Comparison of ENCODE assay signal across 27 mouse cellular contexts in the genomic region with DNA sequence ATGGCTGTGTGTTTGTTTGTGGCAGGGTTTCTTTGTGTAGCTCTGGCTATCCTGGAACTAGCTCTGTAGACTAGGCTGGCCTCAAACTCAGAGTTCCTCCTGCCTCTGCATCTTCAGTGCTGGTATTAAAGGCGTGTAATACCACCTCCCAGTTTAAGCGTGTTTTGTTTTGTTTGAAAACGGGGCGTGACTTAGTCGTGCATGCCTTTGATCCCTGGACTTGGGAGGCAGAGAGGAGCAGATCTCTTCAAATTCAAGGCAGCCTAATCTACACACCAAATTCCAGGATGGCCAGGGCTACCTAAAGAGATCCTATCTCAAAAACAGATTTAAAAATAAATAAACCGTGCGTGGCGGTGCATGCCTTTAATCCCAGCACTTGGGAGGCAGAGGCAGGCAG.
"Had no signal": no experiment of that assay in that cellular context is flagged by ENCODE, and none has a peak within 500 bp of the region (broad histone marks: within the 10 kb centered on the region; RNA-seq: fewer than 3 reads in every experiment).

No protein-coding gene starts in this region.

- H3K27ac ChIP-seq: embryonic facial prominence, embryonic 10.5 days; embryonic facial prominence, embryonic 12.5 days; embryonic facial prominence, embryonic 13.5 days; embryonic facial prominence, embryonic 15.5 days; forebrain, embryonic 10.5 days; forebrain, embryonic 12.5 days; forebrain, embryonic 13.5 days; forebrain, embryonic 15.5 days; gastrocnemius, adult 2 months; heart, adult 2 months had no signal

- H3K27me3 ChIP-seq: embryonic facial prominence, embryonic 12.5 days; embryonic facial prominence, embryonic 13.5 days; embryonic facial prominence, embryonic 15.5 days; forebrain, embryonic 12.5 days; forebrain, embryonic 13.5 days; forebrain, embryonic 15.5 days had no signal

- H3K4me3 ChIP-seq: embryonic facial prominence, embryonic 10.5 days; embryonic facial prominence, embryonic 12.5 days; embryonic facial prominence, embryonic 13.5 days; embryonic facial prominence, embryonic 15.5 days; erythroblast, embryonic 14.5 days; forebrain, embryonic 10.5 days; forebrain, embryonic 12.5 days; forebrain, embryonic 13.5 days; forebrain, embryonic 15.5 days; gastrocnemius, adult 2 months; heart, adult 2 months had no signal

- H3K9ac ChIP-seq: embryonic facial prominence, embryonic 12.5 days; embryonic facial prominence, embryonic 13.5 days; embryonic facial prominence, embryonic 15.5 days; forebrain, embryonic 12.5 days; forebrain, embryonic 13.5 days; forebrain, embryonic 15.5 days; forebrain, postnatal 0 days had no signal

- H3K9me3 ChIP-seq: embryonic facial prominence, embryonic 10.5 days; embryonic facial prominence, embryonic 12.5 days; embryonic facial prominence, embryonic 13.5 days; embryonic facial prominence, embryonic 15.5 days; forebrain, embryonic 10.5 days; forebrain, embryonic 12.5 days; forebrain, embryonic 13.5 days; forebrain, embryonic 15.5 days had no signal

- H3K4me2 ChIP-seq: embryonic facial prominence, embryonic 12.5 days; embryonic facial prominence, embryonic 13.5 days; embryonic facial prominence, embryonic 15.5 days; forebrain, embryonic 12.5 days; forebrain, embryonic 13.5 days; forebrain, embryonic 15.5 days had no signal

- H3K4me1 ChIP-seq: embryonic facial prominence, embryonic 10.5 days; embryonic facial prominence, embryonic 12.5 days; embryonic facial prominence, embryonic 13.5 days; embryonic facial prominence, embryonic 15.5 days; forebrain, embryonic 10.5 days; forebrain, embryonic 12.5 days; forebrain, embryonic 13.5 days; forebrain, embryonic 15.5 days had no signal

- ATAC-seq: forebrain, embryonic 13.5 days; forebrain, embryonic 14.5 days; forebrain, embryonic 15.5 days; forebrain, embryonic 16.5 days; forebrain, postnatal 0 days had no signal

- DNase-seq: cerebellum, adult 9-10 months; cerebellum, adult 9-11 months; cerebellum, postnatal 10 days; cerebellum, postnatal 14 days; cerebellum, postnatal 25 days; cerebellum, postnatal 36 days; embryo, embryonic 11 days; forebrain, postnatal 0 days; gastrocnemius, adult 2 months; gastrocnemius, postnatal 10 days; gastrocnemius, postnatal 14 days; gastrocnemius, postnatal 25 days; gastrocnemius, postnatal 36 days; heart, adult 11 months; heart, adult 18-20 months; heart, adult 2 months had no signal
